Mouse (Mus musculus): ENCODE measurements around the gene H2-DMb2. TPM values are rescaled to one million over a fixed set of nuclear protein-coding genes. Genes with fewer than 3 reads are reported as not detected.
"Not testable (repeated sequence)": the region's sequence is repeated elsewhere in the genome, so short reads cannot be mapped to it uniquely, and the experiment has no call there.

Gene H2-DMb2
- total RNA-seq, 2 experiments from 2014 or later: 3.2 to 3.8 TPM

- ATAC-seq (replicated peaks; ENCODE audit: poor library complexity, severe bottlenecking): no peak
These were observed 12.8 kb upstream of the H2-DMb2 start for GRCm38 (mm10) chr17:34130073-34130947.

- ATAC-seq (replicated peaks; ENCODE audit: poor library complexity, severe bottlenecking): no peak
These were observed 11.2 kb upstream of the H2-DMb2 start for GRCm38 (mm10) chr17:34131911-34132310.

GRCm38 (mm10) chr17:34133289-34133688 is 9.8 kb upstream of the H2-DMb2 start:
- ATAC-seq (replicated peaks; ENCODE audit: poor library complexity, severe bottlenecking): no peak

- ATAC-seq (replicated peaks; ENCODE audit: poor library complexity, severe bottlenecking): no peak
These were observed 8.7 kb upstream of the H2-DMb2 start for GRCm38 (mm10) chr17:34134451-34134850.

GRCm38 (mm10) chr17:34135297-34136224 is 7.5 kb upstream of the H2-DMb2 start:
- peak; percentile 97 for ATAC-seq (replicated peaks; ENCODE audit: poor library complexity, severe bottlenecking)

GRCm38 (mm10) chr17:34137601-34138000 is 5.5 kb upstream of the H2-DMb2 start:
- ATAC-seq (replicated peaks; ENCODE audit: poor library complexity, severe bottlenecking): no peak

- ATAC-seq (replicated peaks; ENCODE audit: poor library complexity, severe bottlenecking): no peak
These were observed 4.5 kb upstream of the H2-DMb2 start for GRCm38 (mm10) chr17:34138655-34139054.

- ATAC-seq (replicated peaks; ENCODE audit: poor library complexity, severe bottlenecking): no peak
These were observed 3.7 kb upstream of the H2-DMb2 start for GRCm38 (mm10) chr17:34139416-34139815.

GRCm38 (mm10) chr17:34140240-34140639 is 2.9 kb upstream of the H2-DMb2 start:
- no peak for ATAC-seq (replicated peaks; ENCODE audit: poor library complexity, severe bottlenecking)

GRCm38 (mm10) chr17:34141448-34141847 is 1.7 kb upstream of the H2-DMb2 start:
- ATAC-seq (replicated peaks; ENCODE audit: poor library complexity, severe bottlenecking): 0 out of 2 replicates have a peak, but pooled peaks have one; percentile 29

- ATAC-seq (replicated peaks; ENCODE audit: poor library complexity, severe bottlenecking): peak; percentile 59
These were observed 574 bp upstream of the H2-DMb2 start for GRCm38 (mm10) chr17:34142456-34143010.

- peak; percentile 25 for ATAC-seq (replicated peaks; ENCODE audit: poor library complexity, severe bottlenecking)
These were observed 354 bp downstream of the H2-DMb2 start for GRCm38 (mm10) chr17:34143461-34143860.

- not testable (repeated sequence) for ATAC-seq (replicated peaks; ENCODE audit: poor library complexity, severe bottlenecking)
These were observed 1.1 kb downstream of the H2-DMb2 start for GRCm38 (mm10) chr17:34144221-34144620.

GRCm38 (mm10) chr17:34144960-34145371 is 1.9 kb downstream of the H2-DMb2 start:
- no peak for ATAC-seq (replicated peaks; ENCODE audit: poor library complexity, severe bottlenecking)

GRCm38 (mm10) chr17:34152923-34153322 is 9.8 kb downstream of the H2-DMb2 start, which contains the start of gene H2-DMb1:
Gene H2-DMb1 (plus strand): TSS chr17:34153072.
- ATAC-seq (replicated peaks; ENCODE audit: poor library complexity, severe bottlenecking): peak; percentile 83

GRCm38 (mm10) chr17:34155534-34155933 is 12.4 kb downstream of the H2-DMb2 start:
- ATAC-seq (replicated peaks; ENCODE audit: poor library complexity, severe bottlenecking): no peak

- peak; percentile 20; the same call in 1 of the 2 replicates for ATAC-seq (replicated peaks; ENCODE audit: poor library complexity, severe bottlenecking)
These were observed 21.2 kb downstream of the H2-DMb2 start for GRCm38 (mm10) chr17:34164202-34164895.

GRCm38 (mm10) chr17:34165033-34165730 is 22.1 kb downstream of the H2-DMb2 start:
- ATAC-seq (replicated peaks; ENCODE audit: poor library complexity, severe bottlenecking): peak; percentile 79

- ATAC-seq (replicated peaks; ENCODE audit: poor library complexity, severe bottlenecking): peak; percentile 33
These were observed 26.2 kb downstream of the H2-DMb2 start for GRCm38 (mm10) chr17:34169279-34169678.

Measured in granulocyte monocyte progenitor cell, adult 5-6 weeks (primary cell).